Comparison of ENCODE assay signal across 8 mouse cellular contexts in the genomic region with DNA sequence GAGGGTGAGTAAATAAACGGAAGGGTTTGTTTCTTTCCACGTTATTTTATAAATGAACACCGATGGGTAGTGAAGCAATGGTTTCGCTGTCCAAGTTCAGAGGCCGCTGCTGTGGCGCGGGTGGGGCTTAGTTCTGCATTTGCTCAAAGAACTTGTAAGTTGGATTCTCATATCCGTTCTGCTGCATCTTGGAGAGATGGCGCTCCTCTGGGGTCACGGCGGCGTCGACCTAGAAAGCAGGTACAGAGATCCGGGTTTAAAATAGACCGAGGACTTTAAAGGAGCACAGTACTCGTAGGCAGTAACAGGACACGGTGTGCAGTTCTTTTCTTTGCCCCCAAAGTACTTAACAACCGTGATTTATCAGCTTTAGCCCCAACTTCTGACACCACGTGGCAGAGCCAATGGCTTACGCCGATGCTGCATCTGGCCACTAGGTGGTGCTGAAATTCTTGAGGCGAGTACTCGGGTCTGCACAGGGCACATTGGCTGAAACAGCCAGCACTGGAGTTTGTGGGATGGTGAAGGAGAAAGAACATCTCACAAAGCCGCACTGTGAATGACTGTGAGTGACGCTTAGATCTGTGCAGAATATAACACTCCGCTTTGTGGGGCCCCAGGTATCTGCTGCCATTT.
A peak's percentile ranks its signal among the peaks of the same experiment; 100 is the strongest.
DNase-seq lines count a peak whose midpoint lies in the region; ATAC-seq lines count a peak whose summit lies in the region.

No protein-coding gene starts in this region.

- H3K4me3 ChIP-seq in hindbrain, embryonic 13.5 days: no peak overlapping the region

- H3K4me1 ChIP-seq in hindbrain, embryonic 13.5 days (replicated peaks): peaks cover 27% of the 10 kb centered on the region

- H3K27ac ChIP-seq in hindbrain, embryonic 13.5 days: no peak overlapping the region

- WGBS in hindbrain, embryonic 13.5 days: 32% methylated on average over 26 of the region's 26 CpGs

- no peak overlapping the region for H3K4me2 ChIP-seq in hindbrain, embryonic 13.5 days

- no peaks in the 10 kb centered on the region for H3K9me3 ChIP-seq in hindbrain, embryonic 13.5 days

- peak; percentile 60 for DNase-seq in Muller cell, postnatal 12 days (ENCODE audit: inconsistent ontology term)
- DNase-seq in cerebellum, postnatal 10 days: peak; percentile 95 to 96
- peak; percentile 88 for DNase-seq in frontal cortex, postnatal 25 days (ENCODE audit: low spot score in 2 of 2)
- DNase-seq in layer of hippocampus, postnatal 14 days (ENCODE audit: low spot score in 2 of 2): peak; percentile 79 to 92
- DNase-seq in lung, postnatal 14 days: peak; percentile 90
- DNase-seq in retina, embryonic 14.5 days (ENCODE audit: low spot score): peak; percentile 90
- peak; percentile 56 to 65 for DNase-seq in thymus, postnatal 36 days

- peaks cover 55% of the 10 kb centered on the region for H3K36me3 ChIP-seq in hindbrain, embryonic 13.5 days

- ATAC-seq in hindbrain, embryonic 13.5 days (ENCODE audit: low FRiP score): peak; percentile 88

- H3K9ac ChIP-seq in hindbrain, embryonic 13.5 days: no peak overlapping the region

- H3K27me3 ChIP-seq in hindbrain, embryonic 13.5 days: no peaks in the 10 kb centered on the region
